Mouse (Mus musculus) small intestine, adult 2 months (tissue): Measurements from ENCODE around the gene Tram2.

ENCODE experiments used
- CTCF ChIP-seq: fragments of 200-500 bp; IDR thresholded peaks from 2 replicates; pipeline ENCODE4 v1.5.1; 2012; ENCODE audit warnings: low read depth, mild to moderate bottlenecking, control low read depth, inconsistent platforms, low read length, moderate library complexity, mixed read lengths; ENCODE audit not compliant: insufficient replicate concordance, insufficient read length; ENCODE audit errors: extremely low read depth
- POLR2A ChIP-seq: fragments of 200-500 bp; IDR thresholded peaks from 2 replicates; pipeline ENCODE4 v1.6.1; 2012; ENCODE audit warnings: low read depth, mild to moderate bottlenecking, control low read depth, inconsistent platforms, low read length, moderate library complexity

DNA sequence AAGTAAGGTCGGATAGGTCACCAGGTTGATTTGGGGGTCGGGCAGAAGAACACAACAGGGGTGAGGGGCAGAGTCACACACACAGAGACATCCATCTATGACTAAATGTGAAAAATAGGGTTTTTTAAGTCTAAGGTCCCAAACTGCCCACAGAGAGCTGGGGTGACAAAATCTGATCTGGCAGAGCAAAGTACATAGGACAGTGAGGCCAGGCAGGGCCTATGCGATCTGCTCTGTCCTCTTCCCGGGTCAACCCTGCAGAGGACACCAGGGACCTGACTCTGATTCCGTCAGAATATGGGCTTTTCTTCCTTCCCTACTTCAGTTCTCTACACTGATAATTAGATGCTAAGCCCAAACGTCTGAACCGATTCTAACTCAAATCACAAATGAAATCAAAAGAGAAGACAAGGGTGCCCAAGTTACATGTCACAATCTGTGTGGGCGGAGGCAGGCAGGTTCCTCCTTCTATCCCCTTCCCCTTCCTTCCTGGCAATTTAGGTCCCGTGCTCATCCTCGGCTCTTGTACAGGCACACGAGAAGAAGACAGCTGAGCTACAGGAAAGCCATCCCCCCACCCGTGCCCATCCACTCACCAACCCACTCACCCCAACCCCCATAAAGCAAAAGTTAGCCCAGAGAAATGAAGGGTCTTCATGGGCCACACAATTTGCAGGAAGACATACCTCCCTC lies 9.1 kb downstream of the Tram2 start:
- TF ChIP-seq POLR2A (no peak), CTCF (no peak)
